Mouse (Mus musculus) heart, adult 18-20 months (tissue): ENCODE measurements around the gene Fgf10. TPM values are rescaled to one million over a fixed set of nuclear protein-coding genes. Genes with fewer than 3 reads are reported as not detected.

Experiments used
- DNase-seq, 2 experiments: peaks; one replicate each; pipeline ENCODE4 v3.0.0; 2021 to 2022; ENCODE audit warnings: mixed read lengths in 1 of 2
- long read RNA-seq, 2 experiments: library from polyadenylated mRNA; stranded (forward); transcript quantifications; one replicate each; pipeline ENCODE4 v2.0.0; 2021
- total RNA-seq, 2 experiments: library from RNA; stranded (reverse); gene quantifications; 2 replicates each; pipeline ENCODE4 v1.2.3; 2021

Gene Fgf10
- under 1 TPM; 0.40 to 0.49 TPM for total RNA-seq
- long read RNA-seq, experiment 1, result 0 reads
- long read RNA-seq, experiment 2, result 0 reads

DNA sequence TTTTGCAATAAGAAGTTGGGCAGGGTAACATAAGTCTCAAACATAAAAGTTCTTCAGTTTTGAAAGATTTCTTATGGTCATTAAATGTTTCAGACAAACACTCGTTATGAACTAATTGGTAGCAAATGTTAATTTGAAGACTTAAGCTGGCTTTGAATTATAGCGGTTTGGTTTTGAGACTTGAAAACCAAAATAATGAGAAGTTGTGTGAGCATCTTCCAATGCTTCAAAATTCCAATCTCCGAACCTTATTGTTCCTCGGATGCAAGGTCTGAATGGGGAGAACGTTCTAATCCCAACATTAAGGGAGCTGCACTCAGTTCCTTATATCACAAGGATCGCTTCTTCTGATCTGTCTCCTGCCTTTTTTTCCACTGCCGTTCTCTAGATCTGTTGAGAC is at the start of gene Fgf10:
Gene Fgf10, plus strand, starts transcription at position 301 of the 400 bp plus-strand sequence.
- DNase-seq, result no peak

- no peak for DNase-seq
Measured at GRCm38 (mm10) chr13:118629661-118630428, 39.7 kb upstream of the Fgf10 start.

- no peak for DNase-seq
Measured at GRCm38 (mm10) chr13:118631500-118631899, 38.1 kb upstream of the Fgf10 start.

DNA sequence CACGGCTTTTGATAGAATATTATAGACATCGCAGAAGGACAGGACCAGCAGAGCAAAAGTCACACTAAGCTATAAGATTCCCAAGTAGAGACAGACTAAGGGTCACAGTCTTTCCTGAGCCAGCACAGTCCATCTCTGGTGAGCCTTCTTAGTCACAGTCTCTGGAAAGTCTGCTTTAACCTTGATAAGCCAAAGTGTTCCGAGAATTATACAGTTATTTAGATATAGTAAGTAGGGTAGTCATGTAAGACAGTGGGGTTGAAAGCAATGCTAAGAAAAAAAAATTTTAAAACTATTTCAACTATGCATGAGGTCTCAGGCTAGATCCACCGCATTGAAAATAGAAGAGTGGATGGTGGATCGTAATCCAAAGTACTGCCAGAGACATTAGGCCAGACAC is 33.5 kb upstream of the Fgf10 start:
- DNase-seq, result no peak

DNA sequence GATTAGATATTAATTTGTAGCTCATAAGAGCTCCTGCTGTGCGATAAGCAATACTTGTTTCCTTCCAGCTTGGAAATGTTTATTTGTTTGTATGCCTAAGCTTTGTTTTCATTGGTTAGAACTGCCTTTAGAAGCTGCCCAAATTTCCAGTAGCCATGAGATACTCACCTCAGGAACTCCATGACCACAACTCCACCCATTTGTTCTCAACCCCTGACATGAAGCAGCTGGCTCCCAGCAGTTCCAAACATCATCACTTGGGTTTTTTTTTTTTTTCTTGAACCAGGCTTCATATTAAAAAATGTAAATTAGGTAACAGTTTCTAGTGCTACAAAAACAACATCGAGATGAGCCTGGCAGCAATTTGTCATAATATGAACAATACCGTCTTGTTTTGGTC is 27.0 kb upstream of the Fgf10 start:
- peak; percentile 8 to 11 for DNase-seq

GRCm38 (mm10) chr13:118643138-118643537 is 26.5 kb upstream of the Fgf10 start:
- no peak for DNase-seq

GRCm38 (mm10) chr13:118656991-118657390 is 12.6 kb upstream of the Fgf10 start:
- no peak for DNase-seq

DNA sequence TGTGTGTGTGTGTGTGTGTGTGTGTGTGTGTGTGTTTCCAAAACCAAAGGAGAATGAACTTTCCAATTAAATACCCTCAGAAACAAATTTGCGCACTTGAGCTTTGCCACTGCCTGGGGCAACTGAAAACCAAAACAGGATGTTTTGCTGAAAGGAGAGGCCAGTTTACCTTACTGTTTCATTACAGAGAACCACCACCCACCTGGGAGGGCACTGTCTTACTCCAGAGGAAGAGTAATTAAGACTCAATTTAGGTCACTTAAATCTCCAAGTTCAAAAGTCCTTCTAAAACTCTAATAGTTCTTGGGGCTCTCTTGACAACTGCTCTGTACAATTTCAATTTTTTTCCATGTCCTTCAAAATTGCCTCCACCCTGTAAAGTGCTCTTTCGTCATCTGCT is 11.6 kb upstream of the Fgf10 start:
- DNase-seq, result no peak

DNA sequence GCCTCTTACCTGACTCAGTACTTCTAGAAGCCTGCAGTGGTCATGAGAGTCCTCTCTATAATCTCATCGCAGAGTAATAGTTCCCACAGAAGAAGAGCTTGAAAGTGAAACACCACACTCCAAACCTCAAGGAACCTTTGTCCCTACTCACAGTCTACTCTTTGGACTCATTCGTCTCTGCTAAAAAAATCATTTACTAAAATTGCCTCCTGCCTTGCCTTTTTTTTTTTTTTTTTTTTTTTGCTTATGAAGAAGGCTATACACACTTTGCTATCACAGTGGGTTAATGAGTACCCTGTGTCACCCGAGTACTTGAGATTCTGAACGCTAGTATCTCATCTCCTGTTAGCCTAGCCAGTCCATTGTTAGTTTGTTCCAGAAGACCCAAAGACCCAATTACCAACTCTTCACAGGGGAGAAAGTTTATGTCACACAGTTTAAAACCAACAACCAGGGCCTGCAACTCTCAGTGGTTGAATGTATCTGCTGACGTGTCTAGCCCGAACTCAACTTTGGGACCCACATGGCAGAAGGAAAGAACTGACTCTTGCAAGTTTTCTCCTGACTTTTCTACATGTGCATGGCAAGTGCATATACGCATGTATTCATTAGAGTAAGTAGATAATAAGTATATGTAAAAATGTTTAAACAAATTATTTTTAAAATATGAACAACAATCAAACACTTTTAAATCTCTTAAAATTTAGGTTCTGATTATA is 10.8 kb upstream of the Fgf10 start:
- no peak for DNase-seq

GRCm38 (mm10) chr13:118661664-118662063 is 7.9 kb upstream of the Fgf10 start:
- no peak for DNase-seq

DNA sequence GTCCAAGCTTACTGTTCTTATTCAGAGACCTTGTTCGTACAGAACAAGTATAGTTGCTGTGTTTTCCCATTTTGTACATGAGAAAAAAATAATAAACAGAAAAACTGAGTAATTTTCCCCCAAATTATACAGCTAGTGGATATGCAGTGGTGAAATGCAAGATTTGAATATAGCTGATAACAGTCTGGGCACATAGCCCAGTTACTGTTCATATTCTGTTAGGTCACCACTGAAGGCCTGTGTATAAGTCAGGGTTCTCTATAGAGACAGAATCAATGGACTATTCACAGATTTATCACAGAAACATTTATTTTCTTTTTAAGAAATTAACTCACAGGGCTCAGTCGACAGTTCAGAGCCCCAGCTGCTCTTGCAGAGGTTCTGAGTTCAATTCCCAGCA is 4.7 kb upstream of the Fgf10 start:
- no peak for DNase-seq

DNA sequence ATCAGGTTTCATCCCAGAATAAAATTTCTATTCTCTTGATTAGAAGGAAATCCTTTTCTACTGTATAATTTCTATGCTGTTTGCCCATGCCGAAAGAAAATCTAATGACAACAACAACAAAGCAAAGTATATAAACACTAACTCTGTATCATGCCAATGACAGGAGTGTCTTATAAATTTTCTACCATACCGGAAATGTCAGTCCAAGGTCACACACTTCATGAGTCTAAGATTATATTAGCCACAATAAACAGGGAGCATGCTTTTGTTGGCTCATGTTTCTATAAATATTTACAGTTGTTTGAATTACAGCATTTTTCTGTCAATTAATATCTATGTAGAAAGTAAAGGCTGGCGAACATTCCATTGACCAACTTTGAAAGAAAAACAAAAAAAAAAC is 9.6 kb downstream of the Fgf10 start:
- DNase-seq, result no peak

DNA sequence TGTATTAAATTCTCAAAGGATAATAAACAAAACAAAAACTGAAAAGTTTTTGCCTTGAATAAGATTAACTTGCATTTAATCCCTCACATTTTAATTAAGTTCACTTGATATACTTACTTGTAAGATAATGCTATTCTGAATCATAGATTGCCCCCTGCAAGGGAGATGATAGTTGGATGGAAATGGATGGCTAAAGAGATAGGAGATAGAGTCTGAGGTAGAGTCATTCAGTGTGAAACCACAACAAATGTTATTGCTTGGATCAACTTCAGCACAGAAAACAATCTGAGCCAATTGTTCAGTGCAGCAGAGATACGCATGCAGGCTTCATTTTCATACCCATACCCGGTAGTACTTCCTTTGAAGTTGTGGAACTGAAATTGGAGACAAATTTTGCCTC is 23.5 kb downstream of the Fgf10 start:
- no peak for DNase-seq

- no peak for DNase-seq
Measured at GRCm38 (mm10) chr13:118695103-118695502, 25.5 kb downstream of the Fgf10 start.

- no peak for DNase-seq
Measured at GRCm38 (mm10) chr13:118703727-118704126, 34.1 kb downstream of the Fgf10 start.

GRCm38 (mm10) chr13:118705716-118706115 is 36.1 kb downstream of the Fgf10 start:
- DNase-seq, result no peak

DNA sequence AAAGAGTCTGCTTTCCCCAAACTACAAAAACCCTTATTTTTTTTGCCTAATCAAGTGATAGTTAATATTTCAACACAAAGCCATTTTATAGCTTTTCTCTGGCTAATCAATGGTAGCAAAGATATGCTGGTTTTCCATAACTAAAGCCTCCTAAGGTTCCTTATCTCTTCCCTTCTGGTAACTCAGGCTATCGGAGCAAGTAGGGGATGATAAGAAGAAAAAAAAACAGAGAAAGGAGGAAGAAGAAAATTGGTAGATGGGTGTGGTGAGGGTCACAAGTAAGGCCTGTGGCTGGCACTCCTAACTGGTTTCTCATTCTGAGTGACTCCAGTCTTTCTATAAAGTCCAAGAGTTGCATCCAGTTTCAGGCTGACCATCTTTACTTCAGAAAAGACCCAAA is 40.3 kb downstream of the Fgf10 start:
- DNase-seq, result no peak

GRCm38 (mm10) chr13:118713626-118714150 is 44.1 kb downstream of the Fgf10 start:
- peak in 1 of 2 experiments; percentile 3 for DNase-seq

- peak in 1 of 2 experiments; percentile 17 for DNase-seq
Measured at GRCm38 (mm10) chr13:118714284-118715065, 44.9 kb downstream of the Fgf10 start.

- DNase-seq, result peak in 1 of 2 experiments; percentile 7
Measured at GRCm38 (mm10) chr13:118715066-118716018, 45.8 kb downstream of the Fgf10 start.

DNA sequence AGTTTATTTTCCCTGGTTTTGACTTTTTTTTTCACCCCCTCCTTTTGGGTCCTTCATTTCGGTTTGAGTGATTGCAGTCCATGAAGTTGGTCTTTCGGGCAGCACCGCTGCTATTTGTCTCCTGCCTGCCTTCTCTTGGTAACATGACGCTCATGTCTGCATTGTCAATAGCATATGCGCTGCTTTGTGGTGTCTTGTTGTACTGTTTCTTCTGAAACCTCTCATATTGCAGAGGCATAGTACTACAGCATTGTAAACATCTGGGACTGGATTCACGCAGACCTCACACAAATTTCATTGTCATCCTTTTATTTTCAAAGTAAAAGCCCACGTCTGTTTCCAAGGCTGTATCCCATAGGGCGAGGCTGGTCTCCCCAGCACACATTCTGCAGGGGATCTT is 46.7 kb downstream of the Fgf10 start:
- DNase-seq, result peak in 1 of 2 experiments; percentile 2
